Mouse (Mus musculus) liver, postnatal 0 days (tissue): Measurements from ENCODE around the gene Gm20388.

ENCODE experiments used
- CTCF ChIP-seq: sonication (generic); IDR thresholded peaks from 2 replicates; pipeline ENCODE4 v1.5.1; 2016; ENCODE audit warnings: antibody characterized with exemption, low read depth
- EP300 ChIP-seq: IDR thresholded peaks from 2 replicates; pipeline ENCODE4 v1.6.1; 2016; ENCODE audit warnings: antibody characterized with exemption, low read depth, mild to moderate bottlenecking

DNA sequence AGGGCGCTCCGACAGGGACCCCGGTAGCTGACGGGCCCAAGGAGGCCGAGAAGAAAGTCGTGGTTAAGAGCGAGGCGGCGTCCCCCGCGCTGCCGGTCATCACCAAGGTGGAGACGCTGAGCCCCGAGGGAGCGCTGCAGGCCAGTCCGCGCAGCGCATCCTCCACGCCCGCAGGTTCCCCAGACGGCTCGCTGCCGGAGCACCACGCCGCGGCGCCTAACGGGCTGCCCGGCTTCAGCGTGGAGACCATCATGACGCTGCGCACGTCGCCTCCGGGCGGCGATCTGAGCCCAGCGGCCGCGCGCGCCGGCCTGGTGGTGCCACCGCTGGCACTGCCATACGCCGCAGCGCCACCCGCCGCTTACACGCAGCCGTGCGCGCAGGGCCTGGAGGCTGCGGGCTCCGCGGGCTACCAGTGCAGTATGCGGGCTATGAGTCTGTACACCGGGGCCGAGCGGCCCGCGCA lies 1206.6 kb downstream of the Gm20388 start:
- TF ChIP-seq EP300 = no peak
- TF ChIP-seq CTCF = no peak
